Mouse (Mus musculus) liver, adult 2 months (tissue): ENCODE results near the gene Patj.

Source experiments
- CTCF ChIP-seq: fragments of 200-500 bp; IDR thresholded peaks from 2 replicates; pipeline ENCODE4 v1.5.1; 2011; ENCODE audit warnings: low read depth, low read length, control low read depth
- POLR2A ChIP-seq: fragments of 200-500 bp; IDR thresholded peaks from 2 replicates; pipeline ENCODE4 v1.6.1; 2011; ENCODE audit warnings: low read length, control low read depth; ENCODE audit not compliant: insufficient read depth; ENCODE audit errors: extremely low read depth

GRCm38 (mm10) chr4:98550116-98550515, 154.5 kb downstream of the Patj start:
- no peak for TF ChIP-seq POLR2A
- TF ChIP-seq CTCF = no peak
